Mouse (Mus musculus) Patski (cell line): ENCODE measurements at regions not wholly inside any gene's neighbourhood (a gene's known extent, or its start where the extent isn't known, plus 50 kb on each side); places are given as distances from the start of the nearest gene placed in this dataset.

ENCODE experiments used
- ATAC-seq: fragments of 100-300 bp; one replicate; pipeline ENCODE4 v1.8.0; 2021
- CTCF ChIA-PET: fragments of 350-600 bp; sonication (Branson Sonifier 250); formaldehyde crosslinking; loops from one replicate; lab custom pipeline; 2022; ENCODE audit warnings: inconsistent platforms; lab: Charles Lee
- POLR2A ChIA-PET: fragments of 350-600 bp; sonication (Branson Sonifier 250); formaldehyde crosslinking; loops from one replicate; lab custom pipeline; 2022; ENCODE audit warnings: antibody characterized with exemption, inconsistent platforms; lab: Charles Lee
- DNase-seq: peaks from one replicate; pipeline ENCODE4 v3.0.0-alpha.2; 2011; ENCODE audit warnings: low read depth, low spot score
- H3K27me3 ChIP-seq: fragments of 371-371 bp; one replicate; pipeline ENCODE4 v1.5.1; 2021
- CTCF ChIP-seq: fragments of 100-300 bp; IDR thresholded peaks from one replicate; pipeline ENCODE4 v1.5.1; 2021
- in situ Hi-C: fragments of 300-500 bp; cut with MboI; formaldehyde crosslinking; loops from 3 replicates; pipeline ENCODE4 v1.11.1; 2018; ENCODE audit warnings: low pct_unique_long_range_greater_than_20kb, mixed read lengths

GRCm38 (mm10) chr5:100227888-100228287 lies 68.3 kb upstream of the Tmem150c start:
- no peak for ATAC-seq
- in situ Hi-C loops = no loop called here
- TF ChIP-seq CTCF = no peak
- CTCF ChIA-PET = interaction anchor here (0.8 to 0.9 kb wide), 2 partner anchors 14 to 194 kb away, joined by 3 read pairs; no protein-coding TSS in a partner anchor
- no peak for DNase-seq
- H3K27me3 ChIP-seq = peaks cover 4% of the 10 kb centered on the region
- POLR2A ChIA-PET = no interaction called here

- DNase-seq (no peak), ATAC-seq (no peak)
- H3K27me3 ChIP-seq = peaks cover 4% of the 10 kb centered on the region
- in situ Hi-C loops = no loop called here
- TF ChIP-seq CTCF = no peak
- CTCF ChIA-PET = interaction anchor here (0.9 kb wide), 1 partner anchor 14 kb away, joined by 3 read pairs; no protein-coding TSS in a partner anchor
- POLR2A ChIA-PET = no interaction called here
Observed at GRCm38 (mm10) chr5:100226571-100227235, 67.1 kb upstream of the Tmem150c start.

DNA sequence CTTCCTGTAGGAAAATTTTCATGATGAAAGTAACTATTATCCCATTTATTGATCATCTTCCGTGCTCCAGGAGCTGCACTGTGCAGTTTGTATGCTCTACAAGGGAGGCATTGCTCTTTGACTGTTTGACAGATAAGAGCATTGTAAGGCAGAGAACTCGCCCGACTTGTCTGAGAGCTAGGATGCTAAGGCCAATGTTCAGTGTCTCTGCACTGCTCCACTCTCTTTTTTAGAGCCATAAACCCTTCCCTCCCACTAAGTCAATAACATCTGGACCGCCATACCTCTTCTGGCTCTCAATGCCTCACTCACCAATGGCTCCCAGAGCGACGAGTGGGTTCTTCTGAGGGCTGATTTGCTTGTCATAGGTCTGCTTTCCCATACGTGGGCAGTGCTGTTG lies 65.9 kb upstream of the Tmem150c start:
- POLR2A ChIA-PET = no interaction called here
- peaks cover 2% of the 10 kb centered on the region for H3K27me3 ChIP-seq
- DNase-seq = no peak
- no peak for ATAC-seq
- in situ Hi-C loops = no loop called here
- no peak for TF ChIP-seq CTCF
- CTCF ChIA-PET = interaction anchor here (0.6 to 2.0 kb wide), 2 partner anchors 9 to 127 kb away, joined by 3 to 4 read pairs; no protein-coding TSS in a partner anchor

DNA sequence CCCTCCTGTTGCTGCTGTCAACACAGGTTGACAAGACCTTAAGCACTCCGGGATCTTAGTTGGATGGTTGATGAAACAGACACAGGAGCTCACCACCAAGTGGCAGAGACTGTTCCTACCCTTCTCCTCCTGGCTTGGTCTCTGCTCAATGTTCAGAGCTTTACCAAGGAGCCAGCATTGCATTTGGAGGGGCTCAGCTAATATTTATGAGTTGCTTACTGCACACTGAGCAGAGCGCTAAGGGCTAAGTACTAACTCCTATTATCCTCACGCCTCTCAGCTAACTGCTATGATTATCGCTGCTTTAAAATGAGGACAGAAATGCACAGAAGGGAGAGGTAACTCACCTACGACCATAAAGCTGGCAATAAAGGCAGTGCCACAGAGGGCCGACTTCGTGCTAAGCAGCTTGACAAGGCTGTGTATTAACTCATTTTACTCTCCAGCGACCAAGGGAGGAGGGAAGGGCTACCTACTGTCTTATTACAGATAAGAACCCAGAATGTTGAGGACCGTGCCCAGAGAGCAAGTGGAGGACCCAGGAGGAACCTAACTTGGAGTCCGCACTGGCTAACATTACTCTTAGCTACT lies 65.3 kb upstream of the Tmem150c start:
- TF ChIP-seq CTCF = no peak
- ATAC-seq = no peak
- H3K27me3 ChIP-seq = no peaks in the 10 kb centered on the region
- CTCF ChIA-PET = interaction anchor here (0.6 to 2.0 kb wide), 2 partner anchors 9 to 126 kb away, joined by 3 to 4 read pairs; no protein-coding TSS in a partner anchor
- in situ Hi-C loops = no loop called here
- DNase-seq = no peak
- POLR2A ChIA-PET = no interaction called here

GRCm38 (mm10) chr5:100221005-100221583 lies 61.5 kb upstream of the Tmem150c start:
- no peak for TF ChIP-seq CTCF
- ATAC-seq (no peak), DNase-seq (no peak)
- ChIA-PET CTCF (no interaction called here), POLR2A (no interaction called here)
- in situ Hi-C loops = no loop called here
- peaks cover 9% of the 10 kb centered on the region for H3K27me3 ChIP-seq

DNA sequence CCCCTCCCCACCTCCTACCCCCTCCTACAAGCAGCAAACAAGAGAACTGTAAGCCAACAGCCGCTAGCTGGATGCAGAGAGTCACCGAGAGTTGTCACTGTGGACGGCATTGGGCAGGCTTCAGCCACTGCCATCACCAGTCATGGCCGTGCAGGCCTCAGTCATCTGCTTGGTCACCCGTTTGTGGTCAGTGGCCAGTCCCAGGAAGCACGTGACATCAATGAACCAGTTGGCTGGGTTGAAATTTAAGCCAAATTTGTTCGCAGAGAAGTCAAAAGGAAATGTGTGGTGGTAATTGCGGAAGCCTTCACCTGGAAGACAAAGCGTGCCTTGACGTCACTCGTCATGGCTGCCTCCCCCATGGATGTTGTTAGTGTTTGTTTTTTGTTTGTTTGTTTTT lies 60.7 kb upstream of the Tmem150c start:
- CTCF ChIA-PET = no interaction called here
- ATAC-seq = no peak
- DNase-seq = no peak
- H3K27me3 ChIP-seq = peaks cover 9% of the 10 kb centered on the region
- POLR2A ChIA-PET = no interaction called here
- in situ Hi-C loops = no loop called here
- TF ChIP-seq CTCF = no peak

DNA sequence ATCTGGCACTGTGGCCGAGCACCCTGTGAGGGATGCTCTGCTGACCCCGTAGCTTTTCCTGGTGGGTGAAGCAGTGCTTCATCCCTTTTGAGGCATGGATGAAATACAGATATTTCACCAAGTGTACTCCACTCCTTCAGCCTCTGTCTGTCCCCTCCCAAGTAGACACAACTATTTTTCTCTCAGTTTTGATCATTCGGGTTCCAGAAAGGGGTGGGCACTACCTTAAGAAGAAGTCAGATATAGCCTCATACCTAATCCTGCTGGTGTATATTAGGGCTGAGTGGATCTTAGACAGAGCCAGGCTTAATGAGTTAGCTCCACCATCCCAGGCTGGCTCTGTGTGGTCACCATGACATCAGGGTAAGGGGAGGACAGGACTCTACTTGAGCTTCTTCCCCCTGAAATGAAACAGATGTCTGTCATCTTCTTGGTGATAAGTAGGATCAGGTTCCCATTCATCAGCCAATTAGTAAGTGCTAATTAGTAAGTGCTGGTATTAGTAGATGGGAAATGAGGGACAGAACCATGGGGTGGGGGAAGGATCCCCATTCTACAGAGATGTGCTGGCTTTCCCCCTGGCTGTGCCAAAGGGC lies 58.7 kb upstream of the Tmem150c start:
- in situ Hi-C loops = no loop called here
- CTCF ChIA-PET = no interaction called here
- no peak for TF ChIP-seq CTCF
- ATAC-seq = no peak
- peaks cover 16% of the 10 kb centered on the region for H3K27me3 ChIP-seq
- DNase-seq = no peak
- POLR2A ChIA-PET = no interaction called here

DNA sequence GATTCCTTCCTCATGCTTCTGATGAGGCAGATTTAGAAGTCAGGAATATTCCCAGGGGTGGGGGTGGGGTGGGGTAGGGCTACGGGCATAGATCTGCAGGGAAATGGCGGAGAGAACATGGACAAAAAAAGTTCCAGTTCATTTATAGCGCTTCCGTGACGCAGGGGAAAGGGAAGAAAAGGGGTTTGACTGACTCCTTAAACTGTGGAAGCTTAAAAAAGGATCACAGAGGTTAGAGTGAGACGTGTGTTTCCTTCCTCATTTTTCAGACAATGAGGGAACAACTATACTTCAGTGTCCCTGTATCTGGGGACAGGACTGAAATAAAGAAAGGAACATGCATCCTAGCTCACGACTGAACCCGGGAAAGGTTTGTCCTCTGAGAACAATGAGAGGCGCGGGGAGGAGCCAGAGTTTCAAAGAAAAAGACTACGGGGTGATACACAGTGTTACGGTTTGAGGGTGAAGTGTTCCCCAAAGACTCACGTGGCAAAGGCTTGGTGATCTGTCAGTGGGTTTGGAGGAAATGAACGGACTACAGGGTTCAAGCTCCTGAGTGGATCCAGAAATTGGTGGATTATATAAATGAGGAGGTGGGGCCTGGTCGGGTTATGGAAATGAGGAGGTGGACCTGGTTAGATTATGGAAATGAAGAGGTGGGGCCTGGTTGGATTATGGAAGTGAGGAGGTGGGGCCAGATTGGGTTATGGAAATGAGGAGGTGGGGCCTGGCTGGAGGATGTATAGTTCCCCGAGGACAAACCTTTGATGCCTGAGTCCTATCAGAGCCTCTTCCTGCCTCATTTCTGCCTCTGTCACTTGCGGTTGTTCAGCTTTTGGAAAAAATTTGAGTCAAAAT lies 57.8 kb upstream of the Tmem150c start:
- no peak for ATAC-seq
- POLR2A ChIA-PET = interaction anchor here (0.6 kb wide), 1 partner anchor 388 kb away, joined by 5 read pairs; no protein-coding TSS in a partner anchor
- no peak for DNase-seq
- in situ Hi-C loops = no loop called here
- H3K27me3 ChIP-seq = peaks cover 22% of the 10 kb centered on the region
- CTCF ChIA-PET = no interaction called here
- TF ChIP-seq CTCF = no peak

- in situ Hi-C loops = no loop called here
- peaks cover 20% of the 10 kb centered on the region for H3K27me3 ChIP-seq
- no peak for TF ChIP-seq CTCF
- ATAC-seq (no peak), DNase-seq (no peak)
- CTCF ChIA-PET = interaction anchor here (1.2 kb wide), 1 partner anchor 14 kb away, joined by 3 read pairs; no protein-coding TSS in a partner anchor
- POLR2A ChIA-PET = no interaction called here
Observed at GRCm38 (mm10) chr5:100213901-100214300, 54.3 kb upstream of the Tmem150c start.

DNA sequence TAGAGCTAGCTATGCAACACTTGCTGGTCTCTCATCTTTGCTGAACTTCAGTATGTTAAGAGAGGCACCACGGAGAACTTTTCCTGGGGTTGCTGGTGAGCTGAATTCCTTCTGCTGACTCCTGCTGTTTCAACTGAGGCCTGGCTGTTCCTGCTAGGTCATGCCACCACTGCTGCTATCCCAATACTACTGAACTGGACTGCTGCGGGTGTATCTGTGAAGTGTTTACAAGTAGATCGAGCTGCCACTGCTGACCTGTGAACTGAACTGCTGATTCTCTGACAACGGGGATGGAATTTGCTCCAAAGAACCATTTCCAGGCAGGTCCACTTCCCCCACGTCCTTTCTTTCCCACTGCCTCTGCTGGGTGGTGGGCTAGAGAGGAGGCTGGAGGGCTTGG lies 51.1 kb upstream of the Tmem150c start:
- H3K27me3 ChIP-seq = peaks cover 13% of the 10 kb centered on the region
- ATAC-seq (no peak), DNase-seq (no peak)
- no peak for TF ChIP-seq CTCF
- ChIA-PET POLR2A (no interaction called here), CTCF (no interaction called here)
- in situ Hi-C loops = no loop called here
